Mouse (Mus musculus): Measurements from ENCODE around the gene Gmnn.

DNA sequence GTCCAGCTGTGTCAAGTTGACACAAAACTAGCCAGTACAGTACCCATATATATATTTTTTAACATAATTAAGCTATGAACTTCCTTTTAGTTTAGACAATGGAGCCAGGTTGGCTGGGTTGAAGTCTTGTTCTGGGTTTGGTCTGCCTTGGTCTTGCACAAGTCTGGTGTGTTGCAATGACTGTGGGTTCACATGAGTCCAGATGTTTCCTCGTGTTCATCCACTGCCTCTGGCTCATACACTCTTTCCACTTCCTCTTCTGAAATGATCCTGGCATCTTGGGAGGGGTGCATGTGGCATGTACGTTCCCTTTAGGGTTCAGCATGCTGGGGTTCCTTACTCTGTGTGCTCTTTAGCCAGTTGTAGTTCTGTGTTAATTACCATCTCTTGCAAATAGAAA, 29.6 kb upstream of the Gmnn start:
- TF ChIP-seq CTCF (IDR thresholded peaks at IDR 0.05; ENCODE audit: insufficient read depth, low read depth, low read length) (no peak), POLR2A (IDR thresholded peaks at IDR 0.05; ENCODE audit: insufficient read depth, low read depth, low read length) (no peak)
